Mouse (Mus musculus) megakaryocyte progenitor cell, adult 5-6 weeks (primary cell): Measurements from ENCODE around the gene Bcap31. TPM values are rescaled to one million over a fixed set of nuclear protein-coding genes. Genes with fewer than 3 reads are reported as not detected.
"Not testable (repeated sequence)": the region's sequence is repeated elsewhere in the genome, so short reads cannot be mapped to it uniquely, and the experiment has no call there.

ENCODE experiments used
- ATAC-seq: replicated peaks from 2 replicates; pipeline ENCODE4 v1.8.0; 2016; ENCODE audit warnings: mild to moderate bottlenecking, moderate TSS enrichment, inconsistent platforms; ENCODE audit not compliant: poor library complexity
- total RNA-seq, 2 experiments: library from RNA; stranded (forward) in 1 of 2; stranded (reverse) in 1 of 2; fragments of 157-497, 149-512 nt in 1 of 2; fragments of 200-1000 nt in 1 of 2; gene quantifications; 2 replicates each; pipeline versions ENCODE4 v1.2.3 to v1.2.4; 2015 to 2017

The Bcap31 gene
- total RNA-seq (2015) (265 and 285 TPM in 2 replicates), total RNA-seq (2017) (218 and 226 TPM in 2 replicates)

GRCm38 (mm10) chrX:73716109-73716661, at the start of gene Bcap31, which contains the start of gene Abcd1:
TSS of gene Bcap31 (minus strand) at chrX:73716175.
TSS of gene Abcd1 (plus strand) at chrX:73716597.
- ATAC-seq: peak; percentile 80

GRCm38 (mm10) chrX:73765311-73765710, 49.3 kb upstream of the Bcap31 start:
- ATAC-seq: peak; percentile 83

GRCm38 (mm10) chrX:73758611-73759290, 42.8 kb upstream of the Bcap31 start:
- 0 out of 2 replicates have a peak, but pooled peaks have one; percentile 14 for ATAC-seq

GRCm38 (mm10) chrX:73756334-73757140, 40.6 kb upstream of the Bcap31 start, which contains the start of gene Plxnb3:
TSS of gene Plxnb3 (plus strand) at chrX:73757090.
- ATAC-seq: no peak

- ATAC-seq: no peak; the same call in 1 of the 2 replicates
Measured at GRCm38 (mm10) chrX:73748977-73749376, 33.0 kb upstream of the Bcap31 start.

- no peak for ATAC-seq
Measured at GRCm38 (mm10) chrX:73744774-73745481, 29.0 kb upstream of the Bcap31 start.

GRCm38 (mm10) chrX:73739841-73740240, 23.9 kb upstream of the Bcap31 start:
- not testable (repeated sequence) for ATAC-seq

GRCm38 (mm10) chrX:73739151-73739550, 23.2 kb upstream of the Bcap31 start:
- no peak for ATAC-seq

- ATAC-seq: peak; percentile 64; the same call in 1 of the 2 replicates
Measured at GRCm38 (mm10) chrX:73738155-73738554, 22.2 kb upstream of the Bcap31 start.

GRCm38 (mm10) chrX:73730908-73731307, 14.9 kb upstream of the Bcap31 start:
- ATAC-seq: no peak

- peak; percentile 11 for ATAC-seq
Measured at GRCm38 (mm10) chrX:73718686-73719362, 2.8 kb upstream of the Bcap31 start.

- no peak for ATAC-seq
Measured at GRCm38 (mm10) chrX:73718271-73718670, 2.3 kb upstream of the Bcap31 start.

- no peak for ATAC-seq
Measured at GRCm38 (mm10) chrX:73717667-73718066, 1.7 kb upstream of the Bcap31 start.

- ATAC-seq: peak; percentile 1; the same call in 1 of the 2 replicates
Measured at GRCm38 (mm10) chrX:73716709-73717545, 952 bp upstream of the Bcap31 start.

- peak; percentile 18 for ATAC-seq
Measured at GRCm38 (mm10) chrX:73715476-73716108, 383 bp downstream of the Bcap31 start.

GRCm38 (mm10) chrX:73700472-73700871, 15.5 kb downstream of the Bcap31 start:
- 0 out of 2 replicates have a peak, but pooled peaks have one; percentile 37 for ATAC-seq

GRCm38 (mm10) chrX:73690917-73691629, 24.9 kb downstream of the Bcap31 start:
- ATAC-seq: peak; percentile 95

- ATAC-seq: no peak
Measured at GRCm38 (mm10) chrX:73685629-73686028, 30.3 kb downstream of the Bcap31 start.
